Mouse (Mus musculus): ENCODE results near the gene Pgm2. TPM values are rescaled to one million over a fixed set of nuclear protein-coding genes. Genes with fewer than 3 reads are reported as not detected.

Gene Pgm2
- total RNA-seq, 1 experiment from 2014 or later = 22.4 TPM

- no peak for ATAC-seq (replicated peaks; ENCODE audit: insufficient number of reproducible peaks, low FRiP score, low TSS enrichment, poor library complexity, severe bottlenecking)
Observed at GRCm38 (mm10) chr5:64070742-64071476, 21.8 kb upstream of the Pgm2 start.

- no peak for ATAC-seq (replicated peaks; ENCODE audit: insufficient number of reproducible peaks, low FRiP score, low TSS enrichment, poor library complexity, severe bottlenecking)
Observed at GRCm38 (mm10) chr5:64074455-64074854, 18.3 kb upstream of the Pgm2 start.

- ATAC-seq (replicated peaks; ENCODE audit: insufficient number of reproducible peaks, low FRiP score, low TSS enrichment, poor library complexity, severe bottlenecking) = no peak
Observed at GRCm38 (mm10) chr5:64075506-64075905, 17.2 kb upstream of the Pgm2 start.

GRCm38 (mm10) chr5:64077353-64077752 lies 15.4 kb upstream of the Pgm2 start:
- ATAC-seq (replicated peaks; ENCODE audit: insufficient number of reproducible peaks, low FRiP score, low TSS enrichment, poor library complexity, severe bottlenecking) = no peak

- no peak for ATAC-seq (replicated peaks; ENCODE audit: insufficient number of reproducible peaks, low FRiP score, low TSS enrichment, poor library complexity, severe bottlenecking)
Observed at GRCm38 (mm10) chr5:64078740-64079461, 13.8 kb upstream of the Pgm2 start.

- ATAC-seq (replicated peaks; ENCODE audit: insufficient number of reproducible peaks, low FRiP score, low TSS enrichment, poor library complexity, severe bottlenecking) = no peak
Observed at GRCm38 (mm10) chr5:64079462-64079817, 13.3 kb upstream of the Pgm2 start.

GRCm38 (mm10) chr5:64083447-64084359 lies 9.0 kb upstream of the Pgm2 start:
- no peak for ATAC-seq (replicated peaks; ENCODE audit: insufficient number of reproducible peaks, low FRiP score, low TSS enrichment, poor library complexity, severe bottlenecking)

GRCm38 (mm10) chr5:64085405-64085804 lies 7.3 kb upstream of the Pgm2 start:
- ATAC-seq (replicated peaks; ENCODE audit: insufficient number of reproducible peaks, low FRiP score, low TSS enrichment, poor library complexity, severe bottlenecking) = no peak

- ATAC-seq (replicated peaks; ENCODE audit: insufficient number of reproducible peaks, low FRiP score, low TSS enrichment, poor library complexity, severe bottlenecking) = no peak
Observed at GRCm38 (mm10) chr5:64088740-64089139, 4.0 kb upstream of the Pgm2 start.

- 0 out of 2 replicates have a peak, but pooled peaks have one; percentile 13 for ATAC-seq (replicated peaks; ENCODE audit: insufficient number of reproducible peaks, low FRiP score, low TSS enrichment, poor library complexity, severe bottlenecking)
Observed at GRCm38 (mm10) chr5:64093349-64093871, 660 bp downstream of the Pgm2 start.

- no peak for ATAC-seq (replicated peaks; ENCODE audit: insufficient number of reproducible peaks, low FRiP score, low TSS enrichment, poor library complexity, severe bottlenecking)
Observed at GRCm38 (mm10) chr5:64095342-64095993, 2.7 kb downstream of the Pgm2 start.

GRCm38 (mm10) chr5:64101993-64102716 lies 9.4 kb downstream of the Pgm2 start:
- ATAC-seq (replicated peaks; ENCODE audit: insufficient number of reproducible peaks, low FRiP score, low TSS enrichment, poor library complexity, severe bottlenecking) = no peak

- ATAC-seq (replicated peaks; ENCODE audit: insufficient number of reproducible peaks, low FRiP score, low TSS enrichment, poor library complexity, severe bottlenecking) = peak; percentile 76
Observed at GRCm38 (mm10) chr5:64102717-64103075, 9.9 kb downstream of the Pgm2 start.

GRCm38 (mm10) chr5:64107596-64108289 lies 15.0 kb downstream of the Pgm2 start:
- no peak for ATAC-seq (replicated peaks; ENCODE audit: insufficient number of reproducible peaks, low FRiP score, low TSS enrichment, poor library complexity, severe bottlenecking)

GRCm38 (mm10) chr5:64109217-64109616 lies 16.5 kb downstream of the Pgm2 start:
- ATAC-seq (replicated peaks; ENCODE audit: insufficient number of reproducible peaks, low FRiP score, low TSS enrichment, poor library complexity, severe bottlenecking) = no peak

GRCm38 (mm10) chr5:64112360-64112759 lies 19.6 kb downstream of the Pgm2 start:
- ATAC-seq (replicated peaks; ENCODE audit: insufficient number of reproducible peaks, low FRiP score, low TSS enrichment, poor library complexity, severe bottlenecking) = no peak

- no peak for ATAC-seq (replicated peaks; ENCODE audit: insufficient number of reproducible peaks, low FRiP score, low TSS enrichment, poor library complexity, severe bottlenecking)
Observed at GRCm38 (mm10) chr5:64114210-64114609, 21.5 kb downstream of the Pgm2 start.

All from monocyte, adult 5-6 weeks (primary cell).